Mouse (Mus musculus) MEL (cell line): ENCODE measurements around the gene Cerk. TPM values are rescaled to one million over a fixed set of nuclear protein-coding genes. Genes with fewer than 3 reads are reported as not detected.

Source experiments
- DNase-seq: peaks from one replicate; pipeline ENCODE4 v3.0.0; 2011; ENCODE audit warnings: low read depth, low spot score
- H3K27ac ChIP-seq: 2 replicates; pipeline ENCODE4 v1.5.1; 2012; ENCODE audit warnings: low read depth, mild to moderate bottlenecking, control low read depth, low read length, moderate library complexity; ENCODE audit not compliant: control insufficient read depth
- H3K27me3 ChIP-seq, 2 experiments: fragments of 150-350 bp in 1 of 2; sonication (generic) in 1 of 2; 2 replicates each; pipeline ENCODE4 v1.6.1; 2012; ENCODE audit warnings: low read length in 2 of 2, mild to moderate bottlenecking in 2 of 2, improper control_type of control experiment in 1 of 2, moderate library complexity in 1 of 2; ENCODE audit not compliant: insufficient read depth in 2 of 2, control insufficient read depth in 1 of 2
- H3K36me3 ChIP-seq, 2 experiments: 2 replicates each; pipeline ENCODE4 v1.6.1; 2012 to 2014; ENCODE audit warnings: low read length in 2 of 2, improper control_type of control experiment in 1 of 2, inconsistent platforms in 1 of 2, mild to moderate bottlenecking in 1 of 2; ENCODE audit not compliant: insufficient read depth in 2 of 2, control insufficient read depth in 1 of 2
- H3K4me1 ChIP-seq, 2 experiments: fragments of 150-350 bp in 1 of 2; sonication (generic) in 1 of 2; 2 replicates each; pipeline ENCODE4 v1.6.1; 2012; ENCODE audit warnings: low read length in 2 of 2, improper control_type of control experiment in 1 of 2, mild to moderate bottlenecking in 1 of 2; ENCODE audit not compliant: insufficient read depth in 2 of 2, control insufficient read depth in 1 of 2
- H3K4me3 ChIP-seq, 2 experiments: fragments of 150-350 bp in 1 of 2; sonication (generic) in 1 of 2; 2 replicates each; pipeline ENCODE4 v1.5.1; 2012; ENCODE audit warnings: low read depth in 2 of 2, low read length in 2 of 2, mild to moderate bottlenecking in 2 of 2, moderate library complexity in 2 of 2, control low read depth in 1 of 2, improper control_type of control experiment in 1 of 2; ENCODE audit not compliant: control insufficient read depth in 1 of 2, insufficient read depth in 1 of 2
- H3K79me2 ChIP-seq: 2 replicates; pipeline ENCODE4 v1.6.1; 2012; ENCODE audit warnings: mild to moderate bottlenecking, low read length, moderate library complexity; ENCODE audit not compliant: control insufficient read depth, poor library complexity, insufficient read depth
- H3K9ac ChIP-seq: 2 replicates; pipeline ENCODE4 v1.6.1; 2012; ENCODE audit warnings: low read depth, mild to moderate bottlenecking, control low read depth, low read length, moderate library complexity; ENCODE audit not compliant: control insufficient read depth, poor library complexity, severe bottlenecking
- H3K9me3 ChIP-seq: fragments of 150-350 bp; sonication (generic); replicated peaks from 2 replicates; pipeline ENCODE4 v1.6.1; 2012; ENCODE audit warnings: mild to moderate bottlenecking, low read length, improper control_type of control experiment, moderate library complexity; ENCODE audit not compliant: insufficient read depth
- CHD1 ChIP-seq: IDR thresholded peaks from 2 replicates; pipeline ENCODE4 v1.6.1; 2012; ENCODE audit warnings: low read depth, mild to moderate bottlenecking, inconsistent platforms, low read length, improper control_type of control experiment
- CHD2 ChIP-seq: IDR thresholded peaks from 2 replicates; pipeline ENCODE4 v1.6.1; 2011; ENCODE audit warnings: low read length, improper control_type of control experiment
- CTCF ChIP-seq, 3 experiments: IDR thresholded peaks in 2 of 3; conservative IDR thresholded peaks in 1 of 3; 2 replicates each; pipeline ENCODE4 v1.5.1; 2011 to 2012; ENCODE audit warnings: low read length in 3 of 3, low read depth in 2 of 3, mild to moderate bottlenecking in 2 of 3, improper control_type of control experiment in 1 of 3, inconsistent platforms in 1 of 3, mixed read lengths in 1 of 3, moderate library complexity in 1 of 3; ENCODE audit not compliant: control insufficient read depth in 1 of 3, insufficient read depth in 1 of 3, poor library complexity in 1 of 3, severe bottlenecking in 1 of 3
- E2F4 ChIP-seq: IDR thresholded peaks from 2 replicates; pipeline ENCODE4 v1.6.1; 2011; ENCODE audit warnings: low read depth, low read length, improper control_type of control experiment, borderline replicate concordance
- ELF1 ChIP-seq: IDR thresholded peaks from 2 replicates; pipeline ENCODE4 v1.6.1; 2014; ENCODE audit warnings: low read depth, mild to moderate bottlenecking, inconsistent platforms, low read length, improper control_type of control experiment, moderate library complexity
- ETS1 ChIP-seq: IDR thresholded peaks from 2 replicates; pipeline ENCODE4 v1.6.1; 2012; ENCODE audit warnings: low read depth, mild to moderate bottlenecking, inconsistent platforms, low read length, improper control_type of control experiment, moderate library complexity
- GABPA ChIP-seq: IDR thresholded peaks from 2 replicates; pipeline ENCODE4 v1.6.1; 2012; ENCODE audit warnings: low read depth, mild to moderate bottlenecking, inconsistent platforms, low read length, improper control_type of control experiment, moderate library complexity
- MAFK ChIP-seq: IDR thresholded peaks from 2 replicates; pipeline ENCODE4 v1.6.1; 2011; ENCODE audit warnings: low read depth, mild to moderate bottlenecking, low read length, improper control_type of control experiment, borderline replicate concordance
- MAZ ChIP-seq: IDR thresholded peaks from 2 replicates; pipeline ENCODE4 v1.6.1; 2012; ENCODE audit warnings: low read depth, mild to moderate bottlenecking, inconsistent platforms, low read length, improper control_type of control experiment
- MEF2A ChIP-seq: IDR thresholded peaks from 2 replicates; pipeline ENCODE4 v1.6.1; 2014; ENCODE audit warnings: low read depth, mild to moderate bottlenecking, inconsistent platforms, low read length, improper control_type of control experiment; ENCODE audit not compliant: poor library complexity, insufficient replicate concordance, severe bottlenecking; ENCODE audit errors: extremely low read depth
- MXI1 ChIP-seq: IDR thresholded peaks from 2 replicates; pipeline ENCODE4 v1.6.1; 2011; ENCODE audit warnings: mild to moderate bottlenecking, low read depth, low read length, improper control_type of control experiment
- MYB ChIP-seq: IDR thresholded peaks from 2 replicates; pipeline ENCODE4 v1.6.1; 2011; ENCODE audit warnings: mild to moderate bottlenecking, low read depth, low read length, improper control_type of control experiment
- MYC ChIP-seq: IDR thresholded peaks from 2 replicates; pipeline ENCODE4 v1.6.1; 2011; ENCODE audit warnings: low read depth, mild to moderate bottlenecking, low read length, improper control_type of control experiment, moderate library complexity
- NELFE ChIP-seq: IDR thresholded peaks from 2 replicates; pipeline ENCODE4 v1.6.1; 2011; ENCODE audit warnings: low read depth, low read length, improper control_type of control experiment
- NRF1 ChIP-seq: IDR thresholded peaks from 2 replicates; pipeline ENCODE4 v1.6.1; 2014; ENCODE audit warnings: low read depth, mild to moderate bottlenecking, inconsistent platforms, low read length, improper control_type of control experiment, moderate library complexity; ENCODE audit not compliant: poor library complexity, insufficient read depth, severe bottlenecking
- POLR2A ChIP-seq, 2 experiments: IDR thresholded peaks; 2 replicates each; pipeline ENCODE4 v1.6.1; 2011 to 2012; ENCODE audit warnings: low read length in 2 of 2, mild to moderate bottlenecking in 2 of 2, control low read depth in 1 of 2, improper control_type of control experiment in 1 of 2, low read depth in 1 of 2, moderate library complexity in 1 of 2; ENCODE audit not compliant: control insufficient read depth in 1 of 2, insufficient read depth in 1 of 2, poor library complexity in 1 of 2
- POLR2AphosphoS5 ChIP-seq: IDR thresholded peaks from 2 replicates; pipeline ENCODE4 v1.6.1; 2012; ENCODE audit warnings: low read depth, borderline replicate concordance, mild to moderate bottlenecking, inconsistent platforms, low read length, moderate library complexity, mixed read lengths
- RAD21 ChIP-seq: IDR thresholded peaks from 2 replicates; pipeline ENCODE4 v1.6.1; 2011; ENCODE audit warnings: mild to moderate bottlenecking, low read depth, low read length, improper control_type of control experiment
- SIN3A ChIP-seq: IDR thresholded peaks from 2 replicates; pipeline ENCODE4 v1.6.1; 2012; ENCODE audit warnings: low read length, improper control_type of control experiment, inconsistent platforms
- SMC3 ChIP-seq: IDR thresholded peaks from 2 replicates; pipeline ENCODE4 v1.6.1; 2011; ENCODE audit warnings: low read depth, low read length, improper control_type of control experiment
- TAL1 ChIP-seq: IDR thresholded peaks from 2 replicates; pipeline ENCODE4 v1.6.1; 2012; ENCODE audit warnings: mild to moderate bottlenecking, inconsistent platforms, low read length, moderate library complexity, mixed read lengths
- TBP ChIP-seq: IDR thresholded peaks from 2 replicates; pipeline ENCODE4 v1.8.0; 2011; ENCODE audit warnings: low read depth, low read length, improper control_type of control experiment
- UBTF ChIP-seq: IDR thresholded peaks from 2 replicates; pipeline ENCODE4 v1.6.1; 2012; ENCODE audit warnings: low read depth, mild to moderate bottlenecking, inconsistent platforms, low read length, improper control_type of control experiment, moderate library complexity, borderline replicate concordance; ENCODE audit not compliant: insufficient read depth
- USF1 ChIP-seq: IDR thresholded peaks from 2 replicates; pipeline ENCODE4 v1.6.1; 2014; ENCODE audit warnings: low read depth, mild to moderate bottlenecking, inconsistent platforms, low read length, improper control_type of control experiment, moderate library complexity
- USF2 ChIP-seq, 2 experiments: IDR thresholded peaks; 2 replicates each; pipeline ENCODE4 v1.6.1; 2011 to 2012; ENCODE audit warnings: improper control_type of control experiment in 2 of 2, low read length in 2 of 2, borderline replicate concordance in 1 of 2, inconsistent platforms in 1 of 2, low read depth in 1 of 2, mild to moderate bottlenecking in 1 of 2; ENCODE audit not compliant: insufficient read depth in 1 of 2
- ZC3H11A ChIP-seq: IDR thresholded peaks from 2 replicates; pipeline ENCODE4 v1.6.1; 2012; ENCODE audit warnings: low read depth, mild to moderate bottlenecking, inconsistent platforms, low read length, improper control_type of control experiment
- ZMIZ1 ChIP-seq: IDR thresholded peaks from 2 replicates; pipeline ENCODE4 v1.6.1; 2012; ENCODE audit warnings: low read depth, mild to moderate bottlenecking, inconsistent platforms, low read length, improper control_type of control experiment, moderate library complexity
- ZNF384 ChIP-seq: IDR thresholded peaks from 2 replicates; pipeline ENCODE4 v1.6.1; 2012; ENCODE audit warnings: low read depth, mild to moderate bottlenecking, inconsistent platforms, low read length, improper control_type of control experiment
- polyA plus RNA-seq, 2 experiments: library from polyadenylated mRNA; stranded (reverse) in 1 of 2; unstranded in 1 of 2; fragments of >175 nt in 1 of 2; fragments of >200 nt in 1 of 2; gene quantifications; 2 replicates each; pipeline versions ENCODE4 v1.2.1 to v1.2.4; 2012; ENCODE audit warnings: low replicate concordance in 2 of 2, low read depth in 1 of 2; ENCODE audit not compliant: insufficient read length in 2 of 2, insufficient read depth in 1 of 2, missing spikeins in 1 of 2
- total RNA-seq: library from RNA; depleted of rRNA; stranded (reverse); fragments of 300-350 nt; gene quantifications from 2 replicates; pipeline ENCODE4 v1.2.3, GENCODE M21; 2012

Gene Cerk
- total and polyA plus RNA-seq, 3 experiments, result 4.1 to 9.5 TPM; not detected in 1

DNA sequence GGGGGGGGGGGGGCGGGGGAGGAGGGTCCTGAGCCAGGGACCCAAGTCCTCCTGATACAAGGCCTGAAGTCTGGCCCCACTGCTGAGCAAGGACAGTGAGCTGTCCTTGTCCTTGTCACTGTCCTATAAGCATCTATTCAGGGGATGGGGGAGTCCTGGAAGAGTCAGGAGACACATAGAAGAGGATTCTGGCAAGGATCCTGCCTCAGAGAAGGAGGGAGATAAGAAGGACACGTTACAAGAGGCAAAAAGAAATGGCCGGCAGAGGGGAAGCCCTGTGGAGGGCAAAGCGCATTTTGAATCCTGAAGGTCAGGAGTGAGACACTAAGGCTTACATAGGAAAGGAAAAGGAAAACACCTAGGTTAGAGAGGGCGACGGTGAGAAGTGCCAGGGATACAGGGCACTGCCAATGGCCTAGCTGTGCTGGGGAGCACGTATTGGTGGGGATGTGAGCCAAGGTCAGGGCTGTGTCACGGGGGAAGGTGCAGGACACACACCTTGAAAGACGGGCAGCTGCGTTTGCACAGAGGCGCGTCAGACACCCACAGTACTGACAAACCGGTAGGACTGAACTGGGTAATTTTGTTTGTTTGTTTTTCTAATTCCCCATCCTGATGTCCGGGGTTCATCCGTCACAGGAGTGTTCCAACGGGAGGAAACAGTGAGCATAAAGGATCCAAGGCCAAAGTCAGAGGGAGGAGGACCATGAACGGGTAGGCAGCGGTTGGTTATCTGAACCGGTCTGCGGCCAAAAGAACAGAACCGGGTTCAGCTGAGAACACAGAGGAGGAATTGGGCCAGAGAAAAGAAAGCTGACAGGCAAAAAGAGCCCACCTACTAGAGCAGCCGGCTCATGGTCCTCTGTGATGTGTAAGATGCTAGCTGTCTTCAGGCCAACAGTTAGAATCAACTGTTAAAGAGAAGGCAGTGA, 8.9 kb downstream of the Cerk start:
- no peak for DNase-seq
- TF ChIP-seq ZC3H11A, result no peak
- TF ChIP-seq USF1, result no peak
- TF ChIP-seq MYB, result no peak
- no peak for TF ChIP-seq POLR2A (IDR thresholded peaks at IDR 0.05; ENCODE audit: control insufficient read depth in 1 of 2, insufficient read depth in 1 of 2, low read depth in 1 of 2, low read length in 2 of 2, poor library complexity in 1 of 2)
- TF ChIP-seq MAZ, result no peak
- TF ChIP-seq CHD1, result no peak
- TF ChIP-seq MYC, result no peak
- no peak for TF ChIP-seq GABPA
- TF ChIP-seq CHD2, result no peak
- no peak for TF ChIP-seq ELF1
- no peak for TF ChIP-seq SIN3A
- no peak for TF ChIP-seq MXI1
- no peak for TF ChIP-seq NRF1
- no peak for TF ChIP-seq CTCF (IDR thresholded peaks at IDR 0.05 in 2 of 3, conservative IDR thresholded peaks at IDR 0.05 in 1 of 3; ENCODE audit: control insufficient read depth in 1 of 3, insufficient read depth in 1 of 3, low read depth in 2 of 3, low read length in 3 of 3, poor library complexity in 1 of 3, severe bottlenecking in 1 of 3)
- TF ChIP-seq E2F4, result no peak
- no peak for TF ChIP-seq TBP
- TF ChIP-seq RAD21, result no peak
- Histone ChIP-seq H3K27ac (no peak overlapping the region), H3K4me3 (no peak overlapping the region), H3K4me1 (peaks cover 11 to 16% of the 10 kb centered on the region in 2 experiments), H3K27me3 (no peaks in the 10 kb centered on the region), H3K9me3 (no peaks in the 10 kb centered on the region), H3K9ac (no peak overlapping the region), H3K36me3 (peaks cover 0 to 15% of the 10 kb centered on the region in 2 experiments; a peak in 2 of 4 replicates), H3K79me2 (no peaks in the 10 kb centered on the region)

DNA sequence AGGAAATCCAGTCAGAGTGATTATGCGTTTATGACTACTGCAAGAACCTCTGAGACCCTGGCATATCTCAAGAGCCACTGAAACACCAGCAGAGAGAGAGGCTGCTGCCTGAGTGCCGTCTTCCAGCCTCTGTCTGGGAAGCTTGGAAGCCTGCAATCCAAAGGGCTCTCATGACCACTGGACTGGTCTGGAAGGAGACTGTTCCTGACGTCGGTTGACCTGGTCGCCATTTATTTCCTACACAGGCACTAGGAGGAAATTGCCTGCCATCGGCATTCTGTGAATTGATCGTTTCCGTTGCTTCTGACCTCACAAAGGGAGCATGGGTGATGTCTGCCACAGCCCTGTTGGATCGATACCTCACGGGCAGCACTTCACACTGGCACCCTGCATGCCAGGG, 9.8 kb downstream of the Cerk start:
- no peaks in the 10 kb centered on the region for H3K27me3 ChIP-seq
- H3K27ac ChIP-seq, result no peak overlapping the region
- no peaks in the 10 kb centered on the region for H3K9me3 ChIP-seq
- peaks cover 7 to 8% of the 10 kb centered on the region in 2 experiments for H3K4me1 ChIP-seq
- no peak overlapping the region for H3K9ac ChIP-seq
- no peak overlapping the region for H3K4me3 ChIP-seq
- DNase-seq, result no peak
- peaks cover 0 to 13% of the 10 kb centered on the region in 2 experiments; a peak in 2 of 4 replicates for H3K36me3 ChIP-seq
- no peaks in the 10 kb centered on the region for H3K79me2 ChIP-seq
- no peak for TF ChIP-seq TAL1
- no peak for TF ChIP-seq USF1
- TF ChIP-seq ELF1, result no peak
- no peak for TF ChIP-seq ZNF384
- no peak for TF ChIP-seq UBTF
- no peak for TF ChIP-seq ETS1
- no peak for TF ChIP-seq SMC3
- TF ChIP-seq MYC, result no peak
- no peak for TF ChIP-seq POLR2AphosphoS5
- TF ChIP-seq USF2 (IDR thresholded peaks at IDR 0.05; ENCODE audit: borderline replicate concordance in 1 of 2, insufficient read depth in 1 of 2, low read depth in 1 of 2, low read length in 2 of 2), result no peak
- no peak for TF ChIP-seq NELFE
- no peak for TF ChIP-seq GABPA
- no peak for TF ChIP-seq MEF2A
- TF ChIP-seq MAZ, result no peak
- TF ChIP-seq MAFK, result no peak
- no peak for TF ChIP-seq NRF1
- TF ChIP-seq E2F4, result no peak
- no peak for TF ChIP-seq ZC3H11A
- no peak for TF ChIP-seq ZMIZ1
